Mouse (Mus musculus) lung, postnatal 0 days (tissue): ENCODE data around the gene Lrrc8a.

Experiments
- CTCF ChIP-seq: IDR thresholded peaks from 2 replicates; pipeline ENCODE4 v1.5.1; 2016; ENCODE audit warnings: antibody characterized with exemption, mild to moderate bottlenecking
- EP300 ChIP-seq: IDR thresholded peaks from 2 replicates; pipeline ENCODE4 v1.6.1; 2016; ENCODE audit warnings: antibody characterized with exemption, mild to moderate bottlenecking, control low read depth

DNA sequence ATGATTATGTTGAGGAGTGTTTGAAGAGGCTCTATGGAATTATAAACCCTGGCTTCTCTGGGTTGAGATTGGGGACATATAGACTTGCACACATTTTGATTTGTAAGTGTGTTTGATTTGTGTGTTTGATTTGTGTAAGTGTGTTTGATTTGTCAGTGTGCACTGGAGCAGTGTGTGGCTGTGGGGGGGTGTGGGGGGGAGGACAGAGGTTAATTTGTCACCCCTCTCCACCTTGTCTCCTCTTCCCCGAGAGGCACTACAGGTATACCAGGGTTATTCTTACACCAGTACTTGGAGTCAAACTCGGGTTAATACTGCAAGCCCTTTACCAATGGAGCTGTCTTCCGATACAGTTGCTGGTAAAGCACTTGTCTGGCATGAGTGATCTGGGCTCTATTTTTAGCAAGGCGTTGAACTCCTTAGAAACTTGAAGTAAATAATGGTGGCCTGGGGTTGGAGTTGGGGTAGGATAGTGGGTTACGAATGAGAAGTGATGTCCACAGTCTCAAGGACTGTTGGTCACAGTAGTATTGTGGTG, 37.1 kb upstream of the Lrrc8a start:
- TF ChIP-seq CTCF (no peak), EP300 (no peak)
